Mouse (Mus musculus) embryo, embryonic 10 days (tissue): ENCODE results near the gene Tinagl1.

ENCODE experiments used
- DNase-seq: peaks from one replicate; pipeline ENCODE4 v3.0.0-alpha.2; 2015; ENCODE audit warnings: low spot score

Gene Tinagl1

GRCm38 (mm10) chr4:130175072-130175711 lies at the start of gene Tinagl1:
Tinagl1 (minus strand) TSS chr4:130175122.
- DNase-seq, result peak; percentile 43

GRCm38 (mm10) chr4:130224071-130224470 lies 49.1 kb upstream of the Tinagl1 start:
- no peak for DNase-seq

GRCm38 (mm10) chr4:130222179-130222578 lies 47.3 kb upstream of the Tinagl1 start, which contains the start of gene Gm853:
Gm853 (minus strand) TSS chr4:130222401.
- no peak for DNase-seq

GRCm38 (mm10) chr4:130220176-130220575 lies 45.3 kb upstream of the Tinagl1 start:
- DNase-seq, result no peak

- DNase-seq, result no peak
Observed at GRCm38 (mm10) chr4:130215392-130215791, 40.5 kb upstream of the Tinagl1 start.

GRCm38 (mm10) chr4:130213857-130214256 lies 38.9 kb upstream of the Tinagl1 start:
- DNase-seq, result no peak

GRCm38 (mm10) chr4:130213197-130213596 lies 38.3 kb upstream of the Tinagl1 start:
- no peak for DNase-seq

GRCm38 (mm10) chr4:130212421-130212820 lies 37.5 kb upstream of the Tinagl1 start:
- DNase-seq, result no peak

- no peak for DNase-seq
Observed at GRCm38 (mm10) chr4:130211870-130212269, 36.9 kb upstream of the Tinagl1 start.

GRCm38 (mm10) chr4:130198694-130199670 lies 24.1 kb upstream of the Tinagl1 start:
- peak; percentile 92 for DNase-seq

- DNase-seq, result no peak
Observed at GRCm38 (mm10) chr4:130196542-130196941, 21.6 kb upstream of the Tinagl1 start.

GRCm38 (mm10) chr4:130195924-130196323 lies 21.0 kb upstream of the Tinagl1 start:
- DNase-seq, result no peak

- DNase-seq, result no peak
Observed at GRCm38 (mm10) chr4:130192266-130192665, 17.3 kb upstream of the Tinagl1 start.

GRCm38 (mm10) chr4:130189606-130190005 lies 14.7 kb upstream of the Tinagl1 start:
- DNase-seq, result no peak

- DNase-seq, result peak; percentile 92
Observed at GRCm38 (mm10) chr4:130188806-130189297, 13.9 kb upstream of the Tinagl1 start.

GRCm38 (mm10) chr4:130186891-130187290 lies 12.0 kb upstream of the Tinagl1 start:
- no peak for DNase-seq

- DNase-seq, result no peak
Observed at GRCm38 (mm10) chr4:130186450-130186849, 11.5 kb upstream of the Tinagl1 start.

- DNase-seq, result no peak
Observed at GRCm38 (mm10) chr4:130183879-130184278, 9.0 kb upstream of the Tinagl1 start.

GRCm38 (mm10) chr4:130183023-130183422 lies 8.1 kb upstream of the Tinagl1 start:
- no peak for DNase-seq

GRCm38 (mm10) chr4:130181886-130182285 lies 7.0 kb upstream of the Tinagl1 start:
- no peak for DNase-seq

- DNase-seq, result no peak
Observed at GRCm38 (mm10) chr4:130180909-130181602, 6.1 kb upstream of the Tinagl1 start.

- no peak for DNase-seq
Observed at GRCm38 (mm10) chr4:130179876-130180275, 5.0 kb upstream of the Tinagl1 start.
